Mouse (Mus musculus) thymus, adult 2 months (tissue): Measurements from ENCODE around the gene Tubgcp3. TPM values are rescaled to one million over a fixed set of nuclear protein-coding genes. Genes with fewer than 3 reads are reported as not detected.
"Not testable (repeated sequence)": the region's sequence is repeated elsewhere in the genome, so short reads cannot be mapped to it uniquely, and the experiment has no call there.

Source experiments
- DNase-seq: peaks from one replicate; pipeline ENCODE4 v3.0.0; 2021
- H3K27ac ChIP-seq: fragments of 200-500 bp; 2 replicates; pipeline ENCODE4 v1.5.1; 2012; ENCODE audit warnings: low read length, control low read depth; ENCODE audit not compliant: control insufficient read depth, insufficient read depth
- H3K27me3 ChIP-seq: fragments of 200-500 bp; 2 replicates; pipeline ENCODE4 v1.6.1; 2012; ENCODE audit warnings: mild to moderate bottlenecking, low read length, moderate library complexity, mixed read lengths; ENCODE audit not compliant: control insufficient read depth, insufficient read depth
- H3K36me3 ChIP-seq: fragments of 200-500 bp; 2 replicates; pipeline ENCODE4 v1.6.1; 2012; ENCODE audit warnings: mild to moderate bottlenecking, low read length, moderate library complexity; ENCODE audit not compliant: control insufficient read depth, insufficient read depth
- H3K4me1 ChIP-seq: fragments of 200-500 bp; replicated peaks from 2 replicates; pipeline ENCODE4 v1.6.1; 2012; ENCODE audit warnings: low read length; ENCODE audit not compliant: control insufficient read depth, insufficient read depth
- H3K4me3 ChIP-seq: fragments of 200-500 bp; 2 replicates; pipeline ENCODE4 v1.5.1; 2012; ENCODE audit warnings: mild to moderate bottlenecking, low read length, control low read depth, moderate library complexity; ENCODE audit not compliant: control insufficient read depth, insufficient read depth
- CTCF ChIP-seq: fragments of 200-500 bp; IDR thresholded peaks from 2 replicates; pipeline ENCODE4 v1.5.1; 2012; ENCODE audit warnings: mild to moderate bottlenecking, control low read depth, low read length, moderate library complexity, borderline replicate concordance; ENCODE audit not compliant: control insufficient read depth, poor library complexity, insufficient read depth; ENCODE audit errors: extremely low read depth
- POLR2A ChIP-seq: fragments of 200-500 bp; IDR thresholded peaks from 2 replicates; pipeline ENCODE4 v1.6.1; 2012; ENCODE audit warnings: mild to moderate bottlenecking, low read length, control low read depth, moderate library complexity; ENCODE audit not compliant: control insufficient read depth, poor library complexity, insufficient read depth; ENCODE audit errors: extremely low read depth
- WGBS: fragments of 180-500 bp; shearing (Covaris S2); methylation state at CpG from one replicate; pipeline ENCODE4 v1.1.7; 2018; 5-methylcytosine and 5-hydroxymethylcytosine counted together
- polyA plus RNA-seq: library from polyadenylated mRNA; depleted of rRNA; stranded (reverse); fragments of >200 nt; gene quantifications from 2 replicates; pipeline ENCODE4 v1.2.3, GENCODE M21; 2012; rRNA removed

The Tubgcp3 gene
- polyA plus RNA-seq, 1 experiment: 116 TPM

GRCm38 (mm10) chr8:12583785-12584184 is 88.3 kb downstream of the Tubgcp3 start:
- WGBS: 89% methylated on average over 5 of the region's 5 CpGs
- Histone ChIP-seq H3K27me3 (no peaks in the 10 kb centered on the region), H3K36me3 (no peaks in the 10 kb centered on the region), H3K4me1 (no peaks in the 10 kb centered on the region), H3K4me3 (no peak overlapping the region), H3K27ac (no peak overlapping the region)
- DNase-seq: no peak
- no peak for TF ChIP-seq CTCF

DNA sequence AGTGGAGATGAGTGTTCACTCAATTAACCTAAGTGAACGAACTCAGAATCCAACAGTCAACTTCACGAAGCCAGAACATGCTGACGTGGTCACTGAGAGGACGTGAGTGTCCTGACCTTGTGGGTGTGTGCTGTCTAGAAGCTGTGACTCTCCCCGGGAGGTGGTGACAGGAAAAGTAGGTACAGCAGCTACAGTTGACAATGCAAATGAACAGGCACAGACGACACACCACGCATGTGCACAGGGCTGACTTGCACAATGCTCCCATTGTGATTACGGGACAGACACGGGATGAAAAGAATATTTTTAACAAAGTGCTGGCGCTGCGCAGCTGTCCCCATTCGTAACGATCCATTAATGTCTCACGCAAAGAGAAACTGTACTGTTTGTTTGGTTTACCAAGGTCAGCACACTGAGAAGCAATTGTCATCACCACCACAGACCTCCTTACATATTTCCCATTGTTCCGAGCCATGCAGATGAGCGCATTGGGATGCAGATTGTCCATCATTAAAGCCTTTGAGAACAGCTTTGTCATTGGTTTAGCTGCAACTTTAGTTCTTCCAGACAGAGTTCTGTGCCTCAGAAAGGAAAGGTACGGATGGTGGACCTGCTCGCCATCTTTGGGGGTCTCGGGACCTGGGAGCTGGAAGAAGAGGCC is 92.6 kb downstream of the Tubgcp3 start:
- not testable (repeated sequence) for H3K36me3 ChIP-seq, H3K4me3 ChIP-seq, H3K27ac ChIP-seq, H3K4me1 ChIP-seq, H3K27me3 ChIP-seq, DNase-seq
- 91% methylated on average over 19 of the region's 19 CpGs for WGBS

DNA sequence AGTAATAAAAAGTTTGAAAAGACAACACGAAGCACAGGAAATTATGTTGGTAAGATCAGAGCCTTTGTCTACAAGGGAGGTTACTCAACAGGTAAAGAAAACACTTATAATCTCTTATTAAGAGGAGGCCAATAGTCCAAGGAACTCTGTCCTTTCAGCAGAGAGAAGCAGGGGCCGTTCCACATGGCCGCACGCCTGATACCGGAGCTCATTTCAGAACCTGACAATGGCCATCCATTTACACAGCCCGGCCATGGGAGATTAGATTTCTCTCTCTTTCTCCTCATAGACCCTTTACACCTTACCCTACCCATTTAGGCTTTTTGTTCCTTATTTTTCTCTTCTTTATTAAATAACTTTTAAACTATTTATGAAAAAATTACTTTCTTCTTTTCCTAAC is 95.3 kb downstream of the Tubgcp3 start:
- Histone ChIP-seq H3K4me1 (no peaks in the 10 kb centered on the region), H3K27ac (no peak overlapping the region), H3K4me3 (no peak overlapping the region), H3K27me3 (no peaks in the 10 kb centered on the region), H3K36me3 (no peaks in the 10 kb centered on the region)
- TF ChIP-seq CTCF (no peak), POLR2A (no peak)
- DNase-seq: no peak
- WGBS: 93% methylated on average over 6 of the region's 6 CpGs

- 46% methylated on average over 5 of the region's 5 CpGs for WGBS
- Histone ChIP-seq H3K4me1 (no peaks in the 10 kb centered on the region), H3K36me3 (no peaks in the 10 kb centered on the region), H3K27me3 (no peaks in the 10 kb centered on the region), H3K27ac (no peak overlapping the region), H3K4me3 (no peak overlapping the region)
- no peak for DNase-seq
- TF ChIP-seq POLR2A: no peak
- no peak for TF ChIP-seq CTCF
Observed at GRCm38 (mm10) chr8:12576003-12576402, 96.0 kb downstream of the Tubgcp3 start.

- no peak within 1 kb of the TSS for H3K4me3 ChIP-seq
- DNase-seq: no peak
- WGBS: 64% methylated on average over 14 of the region's 14 CpGs
- H3K4me1 ChIP-seq: no peaks in the 10 kb centered on the region
- H3K27me3 ChIP-seq: no peaks in the 10 kb centered on the region
- H3K36me3 ChIP-seq: no peaks in the 10 kb centered on the region
- no peak within 1 kb of the TSS for H3K27ac ChIP-seq
- TF ChIP-seq POLR2A: no peak
- no peak for TF ChIP-seq CTCF
Observed at GRCm38 (mm10) chr8:12572814-12573534, 99.1 kb downstream of the Tubgcp3 start, which contains the start of gene Spaca7. Spaca7 (plus strand) TSS chr8:12573029.

DNA sequence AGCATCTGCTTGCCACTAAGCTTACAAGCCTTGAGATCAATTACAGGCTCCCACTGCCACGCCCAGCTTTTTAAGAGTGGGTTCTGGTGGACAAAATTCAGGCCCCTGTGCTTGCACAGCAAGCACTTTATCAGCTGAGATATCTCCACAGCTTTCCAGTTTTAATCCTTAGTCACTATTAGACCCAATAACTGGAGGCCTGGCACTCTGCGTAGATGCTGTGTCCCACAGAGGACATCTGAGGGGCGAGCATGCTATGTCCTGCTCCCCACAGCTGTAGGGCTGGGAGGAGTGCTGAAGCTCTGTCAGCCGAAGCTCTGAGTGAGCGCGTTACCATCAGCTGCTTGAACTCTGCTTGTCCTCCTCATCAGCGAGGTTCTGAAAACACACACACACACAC is 105.5 kb downstream of the Tubgcp3 start:
- no peaks in the 10 kb centered on the region for H3K27me3 ChIP-seq
- H3K4me1 ChIP-seq: no peaks in the 10 kb centered on the region
- H3K4me3 ChIP-seq: no peak overlapping the region
- no peak for DNase-seq
- no peaks in the 10 kb centered on the region for H3K36me3 ChIP-seq
- TF ChIP-seq POLR2A (no peak), CTCF (no peak)
- no peak overlapping the region for H3K27ac ChIP-seq
- WGBS: 73% methylated on average over 7 of the region's 7 CpGs

DNA sequence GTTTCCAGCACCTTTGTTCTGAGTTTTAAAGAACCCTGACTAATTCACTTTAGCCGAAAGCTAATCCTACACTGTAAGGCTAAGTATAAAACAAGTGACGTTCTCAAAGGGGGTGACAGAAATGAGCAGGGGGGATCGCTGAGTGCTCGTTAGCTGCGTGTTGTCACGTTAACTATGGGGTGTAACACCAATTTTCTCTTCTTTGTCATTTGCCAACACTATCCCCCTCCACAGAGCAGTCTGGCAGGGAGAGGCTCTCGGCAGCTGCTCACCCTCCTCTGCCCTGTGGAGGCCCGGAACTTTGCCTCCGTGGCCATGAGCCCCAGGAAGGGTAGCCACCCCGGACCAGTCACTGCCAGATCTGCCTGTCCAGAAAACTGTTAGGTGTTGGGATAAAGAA is 106.6 kb downstream of the Tubgcp3 start:
- Histone ChIP-seq H3K36me3 (no peaks in the 10 kb centered on the region), H3K27ac (no peak overlapping the region), H3K4me1 (no peaks in the 10 kb centered on the region), H3K4me3 (no peak overlapping the region), H3K27me3 (no peaks in the 10 kb centered on the region)
- 82% methylated on average over 10 of the region's 10 CpGs for WGBS
- TF ChIP-seq CTCF (no peak), POLR2A (no peak)
- DNase-seq: no peak

DNA sequence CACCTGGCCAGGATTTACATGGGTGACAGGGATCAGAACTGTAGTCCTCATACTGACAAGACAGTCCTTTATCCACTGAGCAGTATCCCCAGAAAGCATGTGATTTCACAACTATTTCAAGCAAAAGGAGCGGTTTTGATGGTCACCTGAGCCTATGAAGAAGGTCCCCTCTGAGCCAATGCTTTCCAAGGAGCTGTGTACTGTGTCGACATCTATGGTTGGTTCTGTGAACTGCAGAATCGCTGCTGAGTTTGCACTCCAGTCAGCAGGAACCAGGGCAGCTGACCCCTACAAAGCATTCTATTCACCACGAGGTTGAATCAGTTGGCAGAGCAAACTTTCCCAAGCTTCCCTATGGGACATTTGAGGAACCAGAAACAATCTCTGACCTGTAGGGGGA is 107.7 kb downstream of the Tubgcp3 start:
- WGBS: 5% methylated on average over 4 of the region's 4 CpGs
- DNase-seq: no peak
- Histone ChIP-seq H3K4me1 (no peaks in the 10 kb centered on the region), H3K27me3 (no peaks in the 10 kb centered on the region), H3K4me3 (no peak overlapping the region), H3K36me3 (no peaks in the 10 kb centered on the region), H3K27ac (no peak overlapping the region)
- TF ChIP-seq POLR2A (no peak), CTCF (no peak)

Other genes starting within 250 kb of the Tubgcp3 start
- gene Spaca7, start 99.2 kb downstream of the Tubgcp3 start, polyA plus RNA-seq: not detected in 2 replicates
- gene Atp11a, start 84.8 kb upstream of the Tubgcp3 start, polyA plus RNA-seq: 60.9 and 64.8 TPM in 2 replicates
- gene Mcf2l, start 201.6 kb upstream of the Tubgcp3 start, polyA plus RNA-seq: 9.4 and 9.7 TPM in 2 replicates